ENCODE assay signal across 1 mouse cellular context in the genomic region with DNA sequence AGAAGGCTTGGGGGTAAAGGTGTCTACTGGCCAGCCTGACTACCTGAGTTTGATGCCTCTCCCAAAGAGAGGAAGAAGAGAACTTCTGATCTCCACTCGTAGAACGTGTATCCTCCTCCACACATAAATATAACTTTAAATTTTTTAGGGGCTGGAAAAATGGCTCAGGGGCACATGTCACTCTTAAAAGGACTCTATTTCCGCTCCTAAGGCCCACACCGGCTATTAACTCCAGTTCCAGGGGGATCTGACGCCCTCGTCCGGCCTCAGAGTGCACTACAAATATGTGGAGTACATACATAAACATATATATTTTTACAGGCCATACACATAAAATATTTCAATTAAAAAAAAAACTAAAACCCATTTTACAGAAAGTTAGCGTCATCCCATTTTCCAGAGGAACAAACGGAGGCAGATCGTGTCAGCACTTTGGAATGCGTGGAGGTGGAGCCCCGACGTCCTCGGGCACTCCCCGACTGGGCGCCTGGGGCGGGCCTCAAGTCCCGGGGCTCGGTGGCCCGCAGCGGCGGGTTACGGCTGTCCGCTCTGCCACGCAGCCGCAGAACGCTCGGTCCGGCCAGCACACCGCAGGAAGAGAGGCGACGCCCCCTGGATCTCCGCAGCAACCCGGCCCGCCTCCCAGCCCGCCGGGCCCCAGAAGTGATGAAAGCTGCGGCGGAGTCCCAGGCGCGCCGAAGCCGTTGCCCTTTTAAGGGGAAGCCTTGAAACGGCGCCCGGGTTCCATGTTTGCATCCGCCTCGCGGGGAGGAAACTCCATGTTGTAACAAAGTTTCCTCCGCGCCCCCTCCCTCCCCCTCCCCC.
TF ChIP-seq lines count a peak whose summit lies in the region.

A gene (plus strand): TSS at position 586 of the 825 bp plus-strand sequence.

TF ChIP-seq in MEL, 35 proteins besides CTCF, POLR2A, EP300 and RAD21 (continued from another document):
- TF ChIP-seq BHLHE40 (IDR thresholded peaks at IDR 0.05; ENCODE audit: borderline replicate concordance, low read depth, low read length) (no peak), ELF1 (IDR thresholded peaks at IDR 0.05; ENCODE audit: low read depth, low read length) (0 out of 2 replicates have a peak, but pooled peaks have one; percentile 44), MAZ (IDR thresholded peaks at IDR 0.05; ENCODE audit: low read depth, low read length) (peak; percentile 51), E2F4 (IDR thresholded peaks at IDR 0.05; ENCODE audit: borderline replicate concordance, low read depth, low read length) (no peak), SMC3 (IDR thresholded peaks at IDR 0.05; ENCODE audit: low read depth, low read length) (no peak), RCOR1 (IDR thresholded peaks at IDR 0.05; ENCODE audit: low read depth, low read length) (peak; percentile 43)
